Mouse (Mus musculus) spleen, postnatal 4 days (tissue): ENCODE measurements around the gene Rrp12.
"Not testable (repeated sequence)": the region's sequence is repeated elsewhere in the genome, so short reads cannot be mapped to it uniquely, and the experiment has no call there.

ENCODE experiments used
- DNase-seq, 2 experiments: peaks; one replicate each; pipeline ENCODE4 v3.0.0; 2022; ENCODE audit warnings: low spot score in 2 of 2

Rrp12 gene

DNA sequence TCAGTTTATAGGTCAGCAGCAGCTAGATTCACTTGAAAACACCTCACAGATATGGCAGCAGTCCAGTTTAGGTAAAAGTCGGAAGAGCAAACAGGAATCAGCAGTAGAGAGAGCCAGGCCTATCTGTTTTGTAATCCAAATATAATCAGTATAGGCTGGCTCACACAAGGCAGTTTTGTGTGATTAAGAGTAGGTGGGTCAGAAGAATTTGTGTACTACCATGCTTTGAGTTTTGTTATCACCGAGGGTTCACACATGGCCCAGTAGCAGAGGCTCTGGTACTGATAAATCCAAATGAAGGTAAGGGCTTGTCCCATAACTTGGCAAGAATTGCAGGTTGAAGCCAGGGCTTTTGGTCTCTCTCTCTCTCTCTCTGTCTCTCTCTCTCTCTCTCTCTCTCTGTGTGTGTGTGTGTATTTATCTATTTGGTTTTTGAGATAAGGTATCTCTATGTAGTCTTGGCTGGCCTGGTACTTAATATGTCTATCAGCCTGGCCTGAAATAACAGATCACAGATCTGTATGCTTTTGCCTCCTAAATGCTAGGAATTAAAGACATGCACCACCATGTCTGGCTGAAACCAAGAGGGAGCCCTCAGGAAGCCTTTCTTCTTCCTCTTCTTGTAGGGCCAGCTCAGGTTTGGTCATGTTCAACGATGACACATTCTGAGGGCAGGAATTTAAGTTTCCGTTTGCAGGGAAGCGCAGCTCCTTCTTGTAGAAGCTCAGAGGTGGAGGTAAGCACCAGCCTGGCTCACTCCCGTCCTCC lies 10.5 kb upstream of the Rrp12 start:
- no peak for DNase-seq

DNA sequence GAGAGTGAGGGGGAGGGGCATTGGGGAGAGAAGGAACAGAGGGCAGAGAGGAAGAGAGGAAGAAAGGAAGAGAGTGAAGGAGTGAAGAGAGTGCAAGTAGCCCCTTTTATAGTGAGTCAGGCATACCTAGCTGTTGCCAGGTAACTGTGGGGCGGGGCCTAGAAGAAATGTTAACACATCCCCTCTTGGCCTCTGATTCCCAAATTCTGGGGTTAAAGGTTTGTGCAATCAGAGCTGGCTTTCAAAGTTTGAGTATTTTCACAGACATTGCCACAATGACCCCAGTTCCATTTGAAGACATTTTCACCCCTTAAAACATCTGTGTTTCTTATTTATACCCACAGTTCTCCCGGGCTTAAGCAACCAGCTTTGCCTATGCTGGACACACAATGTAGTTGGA lies 9.3 kb upstream of the Rrp12 start:
- no peak for DNase-seq

DNA sequence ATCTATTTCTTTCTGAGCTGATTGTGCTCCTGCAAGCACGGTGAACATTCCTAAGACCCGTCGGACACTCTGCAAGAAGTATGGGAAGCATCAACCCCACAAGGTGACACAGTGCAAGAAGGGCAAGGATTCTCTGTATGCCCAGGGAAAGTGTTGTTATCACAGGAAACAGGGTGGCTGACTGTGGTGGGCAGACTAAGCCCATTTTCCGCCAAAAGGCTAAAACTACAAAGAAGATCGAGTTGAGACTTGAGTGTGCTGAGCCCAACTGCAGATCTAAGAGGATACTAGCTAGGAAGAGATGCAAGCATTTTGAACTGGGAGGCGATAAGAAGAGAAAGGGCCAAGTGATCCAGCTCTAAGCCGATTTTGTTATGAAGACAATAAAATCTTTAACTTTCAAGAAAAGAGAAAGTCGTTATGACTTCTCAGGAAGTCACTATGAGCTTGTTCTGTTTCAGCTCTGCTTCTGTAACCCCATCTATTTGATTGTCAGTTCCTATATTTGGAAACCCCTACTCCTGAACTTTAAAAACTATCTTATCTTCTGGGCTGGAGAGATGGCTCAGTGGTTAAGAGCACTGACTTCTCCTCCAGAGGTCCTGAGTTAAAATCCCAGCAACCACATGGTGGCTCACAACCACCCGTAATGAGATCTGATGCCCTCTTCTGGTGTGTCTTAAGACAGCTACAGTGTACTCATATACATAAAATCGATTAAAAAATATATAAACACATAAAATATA lies 7.0 kb upstream of the Rrp12 start:
- DNase-seq, result no peak

DNA sequence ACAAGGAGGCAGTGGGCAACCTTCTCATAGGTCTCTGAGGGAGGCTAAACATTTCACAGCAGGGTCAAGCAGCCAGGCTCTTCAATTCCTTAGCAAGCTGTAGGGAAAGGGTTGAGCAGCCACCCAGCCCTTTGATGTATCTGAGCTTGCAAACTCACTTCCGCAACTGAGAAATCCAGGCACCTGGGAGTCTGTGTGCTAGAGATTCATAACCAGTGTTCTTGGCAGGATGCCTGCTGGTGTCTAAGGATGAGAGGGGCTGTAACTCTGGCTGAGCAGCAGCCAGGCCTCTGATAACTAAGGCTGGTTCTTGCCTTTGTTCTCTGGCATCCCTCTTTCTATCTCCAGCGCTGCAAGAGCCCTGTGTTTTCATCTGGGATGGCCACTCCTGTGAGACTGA lies 5.7 kb upstream of the Rrp12 start:
- DNase-seq, result no peak

DNA sequence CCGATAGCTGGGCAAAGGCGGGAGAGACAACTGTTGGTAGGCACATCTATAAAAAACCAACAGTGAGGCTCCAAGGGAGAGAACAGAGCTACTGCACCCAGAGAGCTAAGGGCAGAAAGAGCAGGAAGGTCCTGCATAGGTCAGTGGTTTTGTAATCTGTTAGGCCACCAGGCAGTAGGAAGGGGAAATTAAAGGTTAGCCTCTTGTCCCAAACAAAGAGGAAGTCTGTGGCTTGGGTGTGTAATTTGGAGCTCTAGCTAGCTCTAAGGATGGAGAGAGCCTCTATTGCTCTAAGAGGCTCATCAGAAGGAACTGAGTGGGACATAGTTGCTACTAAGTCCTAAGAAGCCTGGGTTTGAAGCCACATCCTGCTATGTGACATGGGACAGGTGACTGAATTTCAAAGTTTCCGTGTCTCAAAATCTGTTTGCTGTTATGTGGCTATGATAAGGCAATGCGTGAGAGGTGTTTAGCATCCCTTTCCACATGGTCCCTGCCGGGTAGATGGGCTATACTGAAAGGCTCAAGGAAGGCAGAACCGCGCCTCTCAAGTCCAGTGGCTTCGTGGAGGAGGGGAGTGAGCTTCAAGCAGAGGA lies 4.6 kb upstream of the Rrp12 start:
- no peak for DNase-seq

DNA sequence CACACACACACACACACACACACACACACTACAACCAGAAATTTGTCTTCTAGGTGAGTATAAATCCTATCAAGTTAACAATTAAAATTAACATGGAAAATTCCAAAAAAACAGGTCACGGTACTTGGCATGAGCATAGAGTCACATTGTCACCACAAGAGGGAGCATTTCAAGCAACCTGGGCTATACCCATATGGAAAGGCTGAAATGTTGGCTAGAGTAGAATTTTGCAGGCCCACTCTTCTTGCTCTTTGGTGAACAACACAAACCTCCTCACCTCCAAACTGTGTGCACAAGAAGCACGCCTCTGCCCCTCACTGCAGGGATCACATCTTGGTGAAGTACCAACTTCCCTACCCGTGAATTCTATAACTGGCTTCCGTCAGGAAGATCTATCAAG lies 2.9 kb upstream of the Rrp12 start:
- no peak for DNase-seq

DNA sequence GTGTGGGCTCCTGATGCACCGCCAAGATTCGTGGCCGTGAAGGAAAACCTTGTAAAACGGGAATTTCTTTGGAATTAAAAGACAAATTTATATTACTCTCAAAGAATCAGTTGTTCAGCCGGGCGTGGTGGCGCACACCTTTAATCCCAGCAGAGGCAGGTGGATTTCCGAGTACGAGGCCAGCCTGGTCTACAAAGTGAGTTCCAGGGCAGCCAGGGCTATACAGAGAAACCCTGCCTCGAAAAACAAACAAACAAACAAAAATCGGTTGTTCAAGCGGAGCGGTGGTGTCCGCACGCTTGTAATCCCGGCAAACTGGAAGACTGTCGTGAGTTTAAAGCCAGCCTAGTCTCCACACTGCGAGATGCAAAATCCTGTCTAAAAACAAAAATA lies 342 bp upstream of the Rrp12 start:
- DNase-seq, result no peak

DNA sequence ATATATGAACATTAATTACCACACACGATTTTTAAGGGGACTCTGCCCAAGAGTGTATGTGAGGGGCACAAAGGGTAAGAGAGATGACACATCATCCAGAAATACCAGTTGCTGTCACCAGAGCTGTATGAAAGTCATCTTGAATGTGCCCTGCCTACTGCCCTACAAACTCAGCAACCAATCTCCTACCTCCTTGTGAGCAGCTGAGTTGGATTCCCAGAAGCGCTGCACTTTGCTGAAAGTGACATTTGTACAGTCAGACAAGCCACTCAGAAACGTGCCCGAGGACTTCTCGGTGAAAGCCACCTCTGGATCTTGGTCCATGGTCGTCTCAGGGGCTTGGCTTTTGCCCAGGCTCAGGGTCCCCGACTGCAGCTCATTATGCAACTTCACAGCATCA lies 1.0 kb downstream of the Rrp12 start:
- DNase-seq, result no peak

DNA sequence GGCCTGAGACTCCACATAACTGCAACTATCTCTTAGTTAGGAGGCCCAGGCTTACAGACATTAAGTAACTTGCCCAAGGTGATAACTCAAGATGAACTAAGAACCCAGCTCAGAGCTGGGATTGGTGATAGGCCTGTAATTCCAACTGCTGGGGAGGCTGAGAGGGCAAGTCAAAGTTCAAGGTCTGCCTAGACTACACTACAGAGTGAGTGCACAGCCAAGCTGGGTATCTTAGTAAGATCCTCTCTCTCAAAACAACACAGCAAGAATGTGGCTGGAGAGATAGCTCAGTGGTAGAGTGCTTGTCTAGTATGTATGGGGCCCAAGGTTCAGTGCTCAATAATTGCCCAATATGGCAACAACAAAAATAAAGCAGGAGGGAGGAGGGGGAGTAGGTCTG lies 7.8 kb downstream of the Rrp12 start:
- DNase-seq, result no peak

DNA sequence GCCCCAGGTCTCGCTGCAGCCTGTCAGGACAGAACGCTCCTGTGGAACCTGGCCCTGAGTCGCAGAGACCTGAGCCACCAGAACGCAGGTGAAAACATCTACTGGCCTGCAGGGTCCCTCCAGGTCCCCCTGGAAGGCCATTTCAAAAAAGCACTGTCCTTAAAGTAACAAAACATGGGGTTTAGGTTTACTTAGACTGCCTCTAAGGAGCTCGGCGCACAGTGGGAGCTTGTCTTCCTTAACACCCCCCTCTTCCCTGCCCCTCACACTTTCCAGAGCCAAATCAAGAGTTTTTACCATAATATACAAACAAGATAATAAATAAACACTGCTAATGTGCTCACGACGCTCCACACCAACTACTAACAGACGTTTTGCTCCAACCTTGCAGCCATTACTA lies 12.1 kb downstream of the Rrp12 start:
- DNase-seq, result no peak

DNA sequence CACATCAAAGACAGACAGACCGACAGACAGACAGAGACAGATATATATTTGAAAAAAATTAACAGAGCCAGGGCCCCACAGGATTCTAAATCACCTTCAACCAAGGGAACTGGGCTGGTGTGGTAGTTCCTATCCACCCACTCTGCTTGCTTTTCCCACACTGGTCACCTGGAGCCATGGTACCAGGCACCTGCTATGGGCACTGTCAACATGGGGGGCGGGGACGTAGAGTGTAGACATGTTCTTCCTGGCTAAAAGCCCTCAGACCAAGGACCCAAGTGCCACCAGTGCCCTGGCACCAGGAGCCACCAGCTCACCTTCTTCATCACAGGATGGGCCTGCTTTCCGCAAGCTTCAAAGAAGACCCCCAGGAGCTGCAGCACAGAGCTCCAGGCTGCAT lies 14.1 kb downstream of the Rrp12 start:
- DNase-seq, result no peak

DNA sequence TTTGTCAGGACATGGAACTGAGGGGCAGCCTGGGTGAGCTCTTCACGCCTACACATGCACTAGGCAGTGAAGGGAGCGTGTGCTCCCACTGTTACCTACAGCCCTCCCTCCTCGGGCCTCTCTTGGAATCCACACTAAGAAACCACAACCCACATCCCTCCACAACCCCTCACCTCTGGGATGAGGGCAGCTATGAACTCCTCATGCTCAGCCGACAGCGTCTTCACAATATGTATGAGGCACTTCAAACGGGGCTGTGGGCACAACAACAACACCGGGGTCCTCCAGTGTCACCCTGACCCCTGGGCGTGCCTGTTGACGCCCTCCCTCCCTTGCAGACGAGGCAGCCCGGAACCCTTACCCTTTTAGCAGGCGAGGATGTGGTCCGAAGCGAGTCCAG lies 21.6 kb downstream of the Rrp12 start:
- no peak for DNase-seq

DNA sequence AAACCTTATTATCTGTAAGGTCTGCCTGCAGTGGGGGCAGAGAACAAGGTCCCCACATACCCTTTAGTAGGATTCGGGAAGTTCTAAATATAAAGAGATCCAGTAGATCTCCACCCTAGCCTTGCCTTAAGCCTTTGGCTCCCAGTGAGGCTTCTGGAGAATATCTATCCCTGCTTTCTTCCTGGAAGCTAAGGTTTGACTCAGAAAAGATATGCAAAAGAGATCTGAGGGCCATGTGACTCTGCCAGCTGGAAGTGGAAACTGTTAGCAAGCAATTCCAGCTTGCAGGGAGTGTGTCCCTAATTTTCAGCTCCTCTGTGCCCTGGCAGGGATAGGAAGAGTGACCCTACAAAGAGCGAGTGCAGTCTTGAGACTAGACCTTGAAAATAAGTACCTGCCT lies 23.7 kb downstream of the Rrp12 start:
- DNase-seq, result no peak

DNA sequence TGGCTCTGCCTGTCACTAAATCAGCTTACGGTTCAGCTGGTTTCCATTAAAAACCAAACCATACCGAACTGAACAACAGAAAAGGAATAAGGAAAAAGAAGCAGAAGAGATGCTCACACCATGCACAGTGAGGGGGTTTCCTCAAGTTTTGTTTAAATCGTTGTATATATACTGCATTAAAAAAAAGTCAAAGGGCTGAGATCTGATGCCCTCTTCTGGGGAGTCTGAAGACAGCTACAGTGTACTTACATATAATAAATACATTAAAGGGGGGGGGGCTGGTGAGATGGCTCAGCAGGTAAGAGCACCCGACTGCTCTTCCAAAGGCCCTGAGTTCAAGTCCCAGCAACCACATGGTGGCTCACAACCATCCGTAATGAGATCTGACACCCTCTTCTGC lies 26.0 kb downstream of the Rrp12 start:
- not testable (repeated sequence) for DNase-seq

DNA sequence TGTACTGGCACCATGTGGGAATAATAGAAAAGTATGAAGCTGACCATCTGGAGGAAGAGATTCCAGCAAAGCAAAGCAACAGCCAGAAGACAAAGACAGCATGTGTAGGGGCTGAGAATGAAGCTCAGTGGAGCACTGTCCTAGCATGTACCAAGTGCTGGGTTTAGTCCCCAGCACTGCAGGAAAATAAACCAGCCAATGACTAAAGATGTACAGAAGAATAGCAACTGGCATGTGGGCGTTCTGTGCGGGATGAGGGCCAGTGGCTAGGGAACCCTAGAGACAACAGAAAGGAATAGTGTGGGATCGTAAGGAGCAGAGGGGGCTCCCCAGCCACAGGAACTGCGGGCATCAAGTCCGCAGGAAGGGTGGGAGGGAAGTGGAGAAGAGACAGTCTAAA lies 26.7 kb downstream of the Rrp12 start:
- DNase-seq, result no peak

DNA sequence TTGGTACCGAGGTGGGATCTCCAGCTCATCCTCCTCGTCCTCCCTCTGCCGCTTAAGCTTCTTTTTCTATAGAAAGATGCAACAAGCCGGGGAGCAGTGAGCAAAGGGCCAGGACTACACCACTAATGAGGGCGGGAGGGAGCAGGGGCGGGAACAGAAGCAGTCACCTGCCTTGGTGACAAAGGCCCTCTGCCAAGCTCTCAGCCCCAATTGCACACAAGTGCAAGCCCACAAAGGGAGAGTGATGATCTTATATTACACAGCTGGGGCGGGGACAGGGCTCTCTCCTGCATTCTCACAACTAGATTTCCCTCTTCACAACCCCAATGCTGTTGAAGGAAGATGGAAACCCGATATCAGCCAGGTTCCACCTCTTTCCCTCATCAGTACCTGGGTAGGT lies 29.3 kb downstream of the Rrp12 start:
- no peak for DNase-seq

DNA sequence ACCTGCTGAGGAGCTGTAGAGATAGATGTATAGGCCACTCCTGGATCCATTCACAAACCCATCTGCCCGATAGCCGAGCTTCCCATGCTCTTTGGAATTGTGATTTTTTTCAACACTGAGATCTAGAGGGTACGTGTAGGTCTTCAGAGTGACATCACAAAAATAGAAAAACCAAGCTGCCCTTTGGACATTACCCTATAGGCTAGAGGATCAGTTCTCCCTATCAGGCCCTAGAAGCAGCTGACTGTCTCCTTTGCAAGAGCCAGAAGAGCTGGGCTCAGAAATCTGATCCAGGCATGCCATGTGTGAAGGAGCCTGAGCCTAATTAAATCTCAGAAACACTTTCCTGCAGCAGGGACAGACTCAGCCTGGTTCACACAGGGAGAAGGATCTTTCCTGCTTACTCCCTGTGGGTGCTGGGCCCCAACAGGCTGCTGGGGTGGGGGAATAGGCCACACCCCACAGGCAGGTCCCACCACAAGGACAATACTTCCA lies 38.1 kb downstream of the Rrp12 start:
- no peak for DNase-seq

DNA sequence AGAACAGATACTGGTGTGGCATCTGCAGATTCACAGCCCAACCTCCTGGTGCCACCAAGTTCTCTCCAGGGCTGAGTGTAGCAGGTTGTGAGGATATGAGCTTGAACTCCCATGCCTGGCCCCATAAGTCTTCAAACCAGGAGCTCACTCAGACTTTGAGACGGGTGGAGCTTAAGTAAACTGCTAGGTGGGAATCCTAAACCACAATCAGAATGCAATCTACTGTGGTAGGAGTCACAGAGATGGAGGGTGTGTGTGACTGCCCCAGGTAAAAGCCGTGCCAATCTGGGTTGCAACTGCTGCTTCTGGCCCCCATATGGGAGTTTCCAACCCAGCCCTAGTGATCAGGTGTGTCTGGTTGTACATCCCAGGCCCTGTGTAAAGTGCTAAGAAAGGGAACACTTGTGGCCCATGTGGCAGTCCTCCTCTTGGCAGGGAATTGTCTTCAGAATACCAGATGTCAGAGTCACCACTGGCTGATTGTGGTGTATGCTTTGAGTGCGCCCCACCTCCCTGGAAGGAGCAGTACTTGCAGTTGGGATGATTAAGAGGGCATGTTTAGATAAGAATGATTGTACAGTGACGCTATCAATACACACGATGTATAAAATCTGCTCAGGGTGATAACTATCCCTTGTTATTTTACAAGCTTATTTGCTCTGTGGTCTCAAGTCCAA lies 38.7 kb downstream of the Rrp12 start:
- no peak for DNase-seq

DNA sequence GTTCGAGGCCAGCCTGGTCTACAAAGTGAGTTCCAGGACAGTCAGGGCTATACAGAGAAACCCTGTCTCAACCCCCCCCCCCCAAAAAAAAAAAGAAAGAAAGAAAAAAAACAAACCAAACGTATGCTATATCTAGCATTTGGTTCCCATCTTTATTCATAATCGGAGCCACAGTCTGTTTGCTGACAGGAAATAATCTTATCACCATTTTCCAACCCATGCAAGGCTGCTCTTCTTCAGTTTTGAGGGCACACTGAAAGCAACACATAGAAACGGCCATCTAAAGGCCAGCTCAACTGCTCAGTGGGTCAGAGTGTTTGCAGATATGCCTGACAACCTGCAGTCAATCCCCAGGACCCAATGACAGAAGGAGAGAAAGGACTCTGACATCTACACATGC lies 43.5 kb downstream of the Rrp12 start:
- no peak for DNase-seq

DNA sequence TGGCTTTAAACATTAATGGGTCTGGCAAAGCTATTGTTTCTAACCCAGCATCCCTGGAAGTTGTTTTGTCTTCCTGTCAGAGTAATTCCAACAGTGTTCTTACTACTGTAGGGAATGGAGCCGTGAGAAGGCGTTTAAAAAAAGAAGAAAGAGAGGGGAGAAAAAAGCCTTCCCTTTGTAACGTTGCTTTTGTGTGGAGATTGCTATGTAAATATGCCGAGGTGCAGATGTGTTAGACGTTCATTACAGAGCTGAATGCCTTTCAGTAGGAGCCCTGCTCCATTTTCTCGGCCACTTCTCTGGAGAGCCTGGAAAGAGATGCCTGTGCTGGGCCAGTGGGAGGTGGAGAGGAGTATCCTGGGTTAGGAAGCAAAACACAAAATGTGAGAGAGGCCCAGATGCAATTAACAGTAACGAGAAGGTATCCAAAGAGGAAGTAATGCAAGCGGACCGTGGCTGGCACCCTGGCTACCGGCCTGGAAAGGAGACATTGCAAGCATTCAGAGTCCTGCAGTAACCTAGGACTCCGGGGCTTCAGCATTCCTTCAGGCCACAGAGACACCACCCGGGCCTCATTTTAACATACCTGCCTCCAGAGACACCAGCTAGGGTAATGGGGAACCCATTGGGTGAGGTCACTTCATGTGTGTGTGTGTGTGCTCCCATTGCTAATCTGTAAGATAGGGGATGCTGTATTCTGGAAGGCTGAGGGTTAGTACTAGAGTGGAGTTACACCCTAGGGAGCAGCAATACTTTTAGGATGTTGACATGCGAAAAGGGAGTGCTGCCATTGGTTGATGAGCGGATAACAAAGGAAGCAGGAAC lies 45.0 kb downstream of the Rrp12 start:
- DNase-seq, result no peak

DNA sequence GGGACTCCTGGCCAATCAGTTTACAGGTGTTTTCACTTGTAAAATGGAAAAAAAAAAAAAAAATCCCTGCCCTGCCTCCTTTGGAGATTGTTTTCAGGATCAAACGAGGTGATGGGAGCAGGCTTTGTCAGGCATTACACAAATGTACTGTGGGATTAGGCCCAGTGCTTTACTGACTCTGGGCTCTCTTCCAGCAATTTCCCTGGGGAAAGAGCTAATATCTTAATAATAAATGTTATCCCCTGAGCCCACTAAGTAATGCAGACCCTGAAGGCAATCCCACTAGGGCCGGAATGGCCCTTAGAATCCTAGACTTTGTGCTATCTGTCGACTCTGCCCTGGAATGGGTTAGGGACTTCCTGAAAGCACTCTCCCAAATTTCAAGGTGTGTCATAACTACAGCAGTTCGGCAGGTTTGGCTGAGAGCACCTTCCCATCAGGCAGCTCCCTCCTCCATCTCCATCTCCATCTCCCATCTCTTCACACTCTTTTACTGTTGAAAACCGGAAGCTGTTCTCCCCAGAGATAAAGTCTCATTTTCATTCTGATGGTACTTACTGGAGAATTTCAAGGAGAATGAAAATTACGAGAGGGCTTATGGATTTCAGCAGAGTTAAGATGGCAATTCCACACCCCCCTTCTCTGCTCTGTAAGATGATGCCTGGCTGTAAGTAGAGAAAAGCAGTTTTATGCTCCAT lies 45.8 kb downstream of the Rrp12 start:
- DNase-seq, result no peak
